Mouse (Mus musculus): ENCODE measurements at regions not wholly inside any gene's neighbourhood (a gene's known extent, or its start where the extent isn't known, plus 50 kb on each side); places are given as distances from the start of the nearest gene placed in this dataset.

- no peak for TF ChIP-seq CTCF (IDR thresholded peaks at IDR 0.05; ENCODE audit: extremely low read depth, insufficient read length, insufficient replicate concordance, low read depth, low read length)
- no peak for TF ChIP-seq POLR2A (IDR thresholded peaks at IDR 0.05; ENCODE audit: low read depth, low read length)
Observed at GRCm38 (mm10) chr13:44260637-44261333, 468.5 kb upstream of the Jarid2 start.

All from small intestine, adult 2 months (tissue).